9 mouse cellular contexts compared by ENCODE assay signal in the genomic region with DNA sequence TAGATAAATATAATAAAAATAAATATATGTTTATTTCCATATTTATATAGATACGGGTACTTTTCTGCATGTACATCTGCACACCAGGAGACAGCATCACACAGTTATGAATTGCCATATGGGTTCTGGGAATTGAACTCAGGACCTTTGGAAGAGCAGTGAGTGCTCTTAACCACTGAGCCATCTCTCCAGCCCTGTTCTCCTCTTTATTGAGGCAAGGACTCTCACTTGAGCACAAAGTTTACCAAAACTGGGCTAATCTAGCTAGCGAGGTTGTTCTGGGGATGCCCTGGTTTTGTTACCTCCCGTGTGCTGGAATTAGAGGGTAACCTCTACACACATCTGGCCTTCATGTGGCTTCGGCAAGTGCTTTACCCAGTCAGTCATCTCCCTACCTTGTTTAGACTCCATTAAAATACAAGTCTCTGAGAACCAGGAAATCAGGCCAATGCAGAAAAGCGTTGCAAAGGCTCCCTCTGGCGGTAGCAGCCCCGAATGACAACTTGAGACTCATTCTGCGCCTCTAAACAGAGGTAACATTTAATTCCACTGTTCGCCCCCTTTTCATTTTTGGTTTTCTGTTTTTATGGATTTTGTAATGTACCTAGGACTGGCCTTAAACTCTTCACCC. TPM values are rescaled to one million over a fixed set of nuclear protein-coding genes. Genes with fewer than 3 reads are reported as not detected.
DNase-seq lines count a peak whose midpoint lies in the region; ATAC-seq and TF ChIP-seq lines count a peak whose summit lies in the region.
"Had no signal": no experiment of that assay in that cellular context is flagged by ENCODE, and none has a peak within 500 bp of the region (broad histone marks: within the 10 kb centered on the region; RNA-seq: fewer than 3 reads in every experiment).

No protein-coding gene starts in this region.

- in situ Hi-C loops in ES-E14 (cut with MboI; ENCODE audit: low sequenced_read_pairs in 2 of 2, unreplicated experiment in 2 of 2): no loop called here

- no peaks in the 10 kb centered on the region for H3K36me3 ChIP-seq in ES-E14 (ENCODE audit: control insufficient read depth, insufficient read depth, low read length, poor library complexity, severe bottlenecking)
- no peaks in the 10 kb centered on the region for H3K36me3 ChIP-seq in forebrain, embryonic 16.5 days (ENCODE audit: control insufficient read depth, insufficient read depth)
- H3K36me3 ChIP-seq: neural tube, embryonic 12.5 days had no signal

- TF ChIP-seq CTCF in lung, adult 2 months (IDR thresholded peaks at IDR 0.05; ENCODE audit: insufficient read depth, low read length): peak; percentile 81

- H3K4me1 ChIP-seq in ES-E14 (ENCODE audit: control insufficient read depth in 2 of 2, insufficient read depth in 2 of 2, low read length in 2 of 2, poor library complexity in 1 of 2): no peaks in the 10 kb centered on the region
- H3K4me1 ChIP-seq in forebrain, embryonic 16.5 days (replicated peaks; ENCODE audit: control insufficient read depth, insufficient read depth, low read length): no peaks in the 10 kb centered on the region
- H3K4me1 ChIP-seq in lung, adult 2 months (ENCODE audit: control insufficient read depth, insufficient read depth, low read length): no peaks in the 10 kb centered on the region
- H3K4me1 ChIP-seq: neural tube, embryonic 12.5 days had no signal

- H3K9me3 ChIP-seq in ES-E14 (ENCODE audit: control insufficient read depth, insufficient read depth, low read depth, low read length): no peaks in the 10 kb centered on the region
- no peaks in the 10 kb centered on the region for H3K9me3 ChIP-seq in forebrain, embryonic 16.5 days (ENCODE audit: control insufficient read depth, low read length)
- H3K9me3 ChIP-seq: neural tube, embryonic 12.5 days had no signal

- no peak for TF ChIP-seq POLR2A in lung, adult 2 months (IDR thresholded peaks at IDR 0.05; ENCODE audit: borderline replicate concordance, extremely low read depth, low read depth, low read length)

- H3K4me3 ChIP-seq in ES-E14 (ENCODE audit: insufficient read depth in 1 of 2, low read depth in 1 of 2, low read length in 2 of 2, poor library complexity in 1 of 2, severe bottlenecking in 1 of 2): no peak overlapping the region
- no peak overlapping the region for H3K4me3 ChIP-seq in forebrain, embryonic 16.5 days (replicated peaks; ENCODE audit: low read length)
- H3K4me3 ChIP-seq in lung, adult 2 months (replicated peaks; ENCODE audit: extremely low read depth, low read depth, low read length): no peak overlapping the region
- H3K4me3 ChIP-seq: neural tube, embryonic 12.5 days had no signal

- H3K9ac ChIP-seq in ES-E14 (ENCODE audit: insufficient read depth, low read depth, low read length, poor library complexity, severe bottlenecking): peak overlapping the region; percentile 42; the same call in 1 of the 2 replicates
- H3K9ac ChIP-seq in forebrain, embryonic 16.5 days (replicated peaks; ENCODE audit: low read depth, low read length): no peak overlapping the region
- H3K9ac ChIP-seq: neural tube, embryonic 12.5 days had no signal

- 34% methylated on average over 9 of the region's 9 CpGs for WGBS in forebrain, embryonic 16.5 days
- WGBS in lung, adult 2 months: 41% methylated on average over 9 of the region's 9 CpGs

- H3K27ac ChIP-seq in ES-E14 (ENCODE audit: insufficient read depth, low read depth, low read length, poor library complexity, severe bottlenecking): 0 out of 2 replicates have a peak overlapping the region, but pooled peaks have one; percentile 7
- no peak overlapping the region for H3K27ac ChIP-seq in forebrain, embryonic 16.5 days (ENCODE audit: low read length)
- H3K27ac ChIP-seq: neural tube, embryonic 12.5 days had no signal

- H3K27me3 ChIP-seq in forebrain, embryonic 16.5 days (replicated peaks; ENCODE audit: control insufficient read depth, insufficient read depth, low read length): no peaks in the 10 kb centered on the region
- H3K27me3 ChIP-seq: neural tube, embryonic 12.5 days had no signal

- no peak overlapping the region for H3K4me2 ChIP-seq in forebrain, embryonic 16.5 days (ENCODE audit: low read length)
- H3K4me2 ChIP-seq: neural tube, embryonic 12.5 days had no signal

- ATAC-seq in forebrain, embryonic 16.5 days: 0 out of 2 replicates have a peak, but pooled peaks have one; percentile 28

- DNase-seq in B cell, adult 2 months: peak; percentile 77 to 79
- peak; percentile 40 for DNase-seq in ES-E14 (ENCODE audit: low read depth, low spot score)
- peak; percentile 21 for DNase-seq in cerebellum, adult 11-12 months
- DNase-seq in kidney, postnatal 10 days: peak; percentile 69
- DNase-seq in lung, adult 2 months: peak; percentile 28
- peak; percentile 50 for DNase-seq in ovary, postnatal 36 days (ENCODE audit: low spot score)
- peak; percentile 79 for DNase-seq in thymus, postnatal 4 days

TF ChIP-seq in ES-E14, 5 proteins besides CTCF, POLR2A, EP300 and RAD21:
- no peak for TF ChIP-seq ZNF384 (IDR thresholded peaks at IDR 0.05; ENCODE audit: low read depth, low read length)
- no peak for TF ChIP-seq HCFC1 (IDR thresholded peaks at IDR 0.05; ENCODE audit: borderline replicate concordance, insufficient read depth, low read length)
- no peak for TF ChIP-seq MAFK (IDR thresholded peaks at IDR 0.05; ENCODE audit: insufficient read depth, low read depth, low read length)
- TF ChIP-seq ZC3H11A (IDR thresholded peaks at IDR 0.05; ENCODE audit: borderline replicate concordance, low read depth, low read length): no peak
- no peak for TF ChIP-seq CHD2 (IDR thresholded peaks at IDR 0.05; ENCODE audit: low read depth, low read length)

RNA-seq across cellular contexts. Expression of a gene that starts 10.8 kb away (rescaled TPM):
- total RNA-seq in ES-E14 (2012; rRNA removed): 1,536 and 1,684 TPM in 2 replicates
- polyA plus RNA-seq in forebrain, embryonic 16.5 days (2015; fragmentation: Nextera tagmentation; extraction: Ambion mirVana): 261 and 301 TPM in 2 replicates
- 44.6 and 56.1 TPM in 2 replicates for polyA plus RNA-seq in lung, adult 2 months (2012; rRNA removed)

RNA-seq across cellular contexts. Expression of a gene that starts 25.7 kb away (rescaled TPM):
- total RNA-seq in ES-E14 (2012; rRNA removed): not detected in 2 replicates
- not detected in 2 replicates for polyA plus RNA-seq in forebrain, embryonic 16.5 days (2015; fragmentation: Nextera tagmentation; extraction: Ambion mirVana)
- polyA plus RNA-seq in lung, adult 2 months (2012; rRNA removed): not detected in 2 replicates
- polyA plus RNA-seq: neural tube, embryonic 12.5 days had no signal

RNA-seq across cellular contexts. Expression of a gene that starts 35.7 kb away (rescaled TPM):
- 15.0 and 18.8 TPM in 2 replicates for total RNA-seq in ES-E14 (2012; rRNA removed)
- 25.1 and 29.7 TPM in 2 replicates for polyA plus RNA-seq in forebrain, embryonic 16.5 days (2015; fragmentation: Nextera tagmentation; extraction: Ambion mirVana)
- polyA plus RNA-seq in lung, adult 2 months (2012; rRNA removed): 2.9 and 4.7 TPM in 2 replicates

RNA-seq across cellular contexts. Expression of a gene that starts 52.2 kb away (rescaled TPM):
- 8.2 and 10.9 TPM in 2 replicates for total RNA-seq in ES-E14 (2012; rRNA removed)
- 17.4 and 21.3 TPM in 2 replicates for polyA plus RNA-seq in forebrain, embryonic 16.5 days (2015; fragmentation: Nextera tagmentation; extraction: Ambion mirVana)
- 2.3 and 2.9 TPM in 2 replicates for polyA plus RNA-seq in lung, adult 2 months (2012; rRNA removed)

Comparison
In these comparisons a context has a peak if more than half of its experiments do, and no peak if none do; other contexts are left out.
1. DNase-seq: peak in every context shown above with its lines; median percentile 79 in thymus, postnatal 4 days; 78 in B cell, adult 2 months; 69 in kidney, postnatal 10 days; 50 in ovary, postnatal 36 days; 40 in ES-E14; 28 in lung, adult 2 months; 21 in cerebellum, adult 11-12 months.